Mouse (Mus musculus) midbrain, embryonic 14.5 days (tissue): ENCODE measurements around the gene Lrp11. TPM values are rescaled to one million over a fixed set of nuclear protein-coding genes. Genes with fewer than 3 reads are reported as not detected.

Experiments used
- ATAC-seq: fragments of 200-750 bp; cut with Nextera tagmentation; 2 replicates; pipeline ENCODE4 v1.8.0; 2017; ENCODE audit warnings: moderate number of reproducible peaks, moderate library complexity; ENCODE audit not compliant: low FRiP score, low TSS enrichment
- DNase-seq: peaks from one replicate; pipeline ENCODE4 v3.0.0-alpha.2; 2015
- H3K27ac ChIP-seq: fragments of 300-500 bp; sonication (generic); replicated peaks from 2 replicates; pipeline ENCODE4 v1.5.1; 2014; ENCODE audit warnings: mild to moderate bottlenecking, low read depth, low read length, moderate library complexity
- H3K27me3 ChIP-seq: fragments of 300-500 bp; sonication (generic); 2 replicates; pipeline ENCODE4 v1.6.1; 2014; ENCODE audit warnings: low read length, control low read depth, mixed read lengths; ENCODE audit not compliant: control insufficient read depth, insufficient read depth
- H3K36me3 ChIP-seq: fragments of 300-500 bp; sonication (generic); 2 replicates; pipeline ENCODE4 v1.6.1; 2014; ENCODE audit warnings: low read length, control low read depth; ENCODE audit not compliant: control insufficient read depth, insufficient read depth
- H3K4me1 ChIP-seq: fragments of 300-500 bp; sonication (generic); 2 replicates; pipeline ENCODE4 v1.6.1; 2014; ENCODE audit warnings: mild to moderate bottlenecking, antibody characterized with exemption, low read length, control low read depth; ENCODE audit not compliant: control insufficient read depth, insufficient read depth
- H3K4me2 ChIP-seq: fragments of 300-500 bp; sonication (generic); 2 replicates; pipeline ENCODE4 v1.6.1; 2014; ENCODE audit warnings: mild to moderate bottlenecking, low read length, moderate library complexity
- H3K4me3 ChIP-seq: fragments of 300-500 bp; sonication (generic); replicated peaks from 2 replicates; pipeline ENCODE4 v1.5.1; 2014; ENCODE audit warnings: low read depth, low read length
- H3K9ac ChIP-seq: fragments of 300-500 bp; sonication (generic); replicated peaks from 2 replicates; pipeline ENCODE4 v1.6.1; 2014; ENCODE audit warnings: mild to moderate bottlenecking, low read length, moderate library complexity
- H3K9me3 ChIP-seq: fragments of 300-500 bp; sonication (generic); 2 replicates; pipeline ENCODE4 v1.6.1; 2016; ENCODE audit warnings: low read length, control low read depth, mixed read lengths; ENCODE audit not compliant: control insufficient read depth
- WGBS: fragments of 180-500 bp; shearing (Covaris S2); extraction: QIAGEN DNeasy Blood & Tissue Kit; methylation state at CpG from one replicate; pipeline ENCODE4 v1.1.7; 2014; 5-methylcytosine and 5-hydroxymethylcytosine counted together
- polyA plus RNA-seq: library from polyadenylated mRNA; unstranded; fragments of >200 nt; fragmentation: Nextera tagmentation; extraction: Ambion mirVana; gene quantifications from 2 replicates; pipeline ENCODE4 v1.2.1, GENCODE M21; 2014

Lrp11 gene
- polyA plus RNA-seq, 1 experiment from 2014 or later: 36.6 TPM

DNA sequence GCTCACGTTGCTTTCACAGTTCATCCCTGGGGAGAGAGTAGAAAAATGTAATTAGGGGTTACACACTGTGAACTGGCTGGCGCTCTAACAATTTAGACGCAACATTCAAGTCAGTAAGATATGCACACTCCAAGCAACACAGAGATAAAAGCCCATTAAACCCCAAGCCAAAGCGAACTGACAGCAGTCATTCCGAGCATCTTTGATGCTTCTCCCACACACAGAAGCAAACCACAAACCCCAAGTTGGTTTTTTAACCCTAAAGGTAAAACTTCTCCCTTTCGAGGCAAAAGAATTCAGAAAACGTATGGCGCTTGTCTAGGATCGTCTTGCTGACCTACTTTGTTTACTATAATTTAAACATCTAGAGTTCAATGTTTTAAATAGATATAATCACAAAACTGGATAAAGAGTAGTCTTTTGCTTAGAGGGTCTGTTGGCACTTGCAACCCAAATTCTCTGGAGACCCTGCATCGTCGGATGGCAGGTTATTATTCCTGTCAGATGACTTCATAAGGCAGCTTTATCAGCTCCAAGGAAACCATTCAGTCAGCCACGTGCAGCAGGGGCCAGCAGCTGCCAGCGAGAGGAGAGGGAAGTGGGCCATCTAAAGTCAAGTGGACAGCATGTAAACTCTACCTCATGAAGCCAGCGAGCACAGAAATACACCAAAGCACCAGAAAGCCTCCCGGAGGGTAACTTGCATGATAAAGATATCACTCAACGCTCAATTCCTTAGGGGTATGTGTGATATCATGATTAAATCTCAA is 41.5 kb downstream of the Lrp11 start:
- H3K4me1 ChIP-seq: no peaks in the 10 kb centered on the region
- H3K9ac ChIP-seq: no peak overlapping the region
- 74% methylated on average over 16 of the region's 16 CpGs for WGBS
- no peak overlapping the region for H3K27ac ChIP-seq
- no peak overlapping the region for H3K4me3 ChIP-seq
- no peaks in the 10 kb centered on the region for H3K27me3 ChIP-seq
- H3K36me3 ChIP-seq: peaks cover 51% of the 10 kb centered on the region
- no peak overlapping the region for H3K4me2 ChIP-seq
- no peak for ATAC-seq
- DNase-seq: no peak
- H3K9me3 ChIP-seq: no peaks in the 10 kb centered on the region

DNA sequence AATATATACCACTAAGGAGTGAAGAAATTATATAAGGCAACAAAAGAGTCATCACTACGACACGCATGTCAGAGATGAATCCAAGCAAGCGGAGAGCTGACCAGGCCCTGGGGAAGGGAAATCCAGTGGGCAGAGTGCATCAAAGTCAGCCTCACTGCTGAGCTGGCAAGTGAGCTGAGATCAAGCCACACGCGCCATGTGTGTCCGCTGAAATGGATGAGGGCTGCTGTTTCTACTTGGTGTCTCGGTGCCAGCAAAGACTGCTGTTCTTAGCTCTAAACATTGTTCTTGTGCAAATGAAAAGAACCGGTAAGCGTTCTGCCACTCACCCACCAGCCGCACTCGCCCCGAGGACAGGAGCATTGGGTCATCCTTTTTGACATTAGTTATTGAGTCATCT is 50.8 kb downstream of the Lrp11 start:
- H3K36me3 ChIP-seq: peaks cover 74% of the 10 kb centered on the region

GRCm38 (mm10) chr10:7645911-7646310 is 56.3 kb downstream of the Lrp11 start:
- ATAC-seq (no peak), DNase-seq (no peak)
- Histone ChIP-seq H3K27me3 (no peaks in the 10 kb centered on the region), H3K4me3 (no peak overlapping the region), H3K4me2 (no peak overlapping the region), H3K9ac (no peak overlapping the region), H3K9me3 (no peaks in the 10 kb centered on the region), H3K4me1 (no peaks in the 10 kb centered on the region), H3K27ac (no peak overlapping the region), H3K36me3 (peaks cover 60% of the 10 kb centered on the region)
- 90% methylated on average over 2 of the region's 2 CpGs for WGBS

More for the DNA sequence above, 50.8 kb downstream of the Lrp11 start:
- no peak for DNase-seq
- Histone ChIP-seq H3K4me3 (no peak overlapping the region), H3K4me2 (no peak overlapping the region), H3K27ac (no peak overlapping the region), H3K27me3 (no peaks in the 10 kb centered on the region), H3K4me1 (no peaks in the 10 kb centered on the region), H3K9me3 (no peaks in the 10 kb centered on the region), H3K9ac (no peak overlapping the region)
- ATAC-seq: no peak
- 95% methylated on average over 12 of the region's 12 CpGs for WGBS

DNA sequence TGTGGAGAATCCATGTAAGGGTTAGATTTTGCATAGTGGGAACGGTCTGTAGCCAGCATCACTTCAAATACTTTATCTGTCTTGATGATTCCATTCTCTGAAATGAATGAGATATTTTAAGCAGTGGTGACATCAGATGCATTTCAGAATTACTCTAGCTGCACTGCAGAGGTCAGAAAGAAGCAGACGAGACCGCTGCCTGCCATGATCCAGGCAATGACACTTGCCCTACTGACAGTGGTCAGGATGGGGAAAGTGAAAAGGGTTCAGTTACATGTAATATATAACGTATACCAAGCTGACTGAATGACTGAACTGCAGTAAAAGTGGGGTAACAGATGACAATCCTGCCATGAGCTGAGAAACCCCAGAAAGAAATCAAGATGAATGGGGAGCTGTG is 59.5 kb downstream of the Lrp11 start:
- H3K4me2 ChIP-seq: no peak overlapping the region
- ATAC-seq (no peak), DNase-seq (no peak)
- no peak overlapping the region for H3K4me3 ChIP-seq
- no peaks in the 10 kb centered on the region for H3K9me3 ChIP-seq
- H3K27ac ChIP-seq: no peak overlapping the region
- WGBS: 89% methylated on average over 4 of the region's 4 CpGs
- no peaks in the 10 kb centered on the region for H3K4me1 ChIP-seq
- H3K27me3 ChIP-seq: no peaks in the 10 kb centered on the region
- H3K36me3 ChIP-seq: peaks cover 37% of the 10 kb centered on the region
- no peak overlapping the region for H3K9ac ChIP-seq

DNA sequence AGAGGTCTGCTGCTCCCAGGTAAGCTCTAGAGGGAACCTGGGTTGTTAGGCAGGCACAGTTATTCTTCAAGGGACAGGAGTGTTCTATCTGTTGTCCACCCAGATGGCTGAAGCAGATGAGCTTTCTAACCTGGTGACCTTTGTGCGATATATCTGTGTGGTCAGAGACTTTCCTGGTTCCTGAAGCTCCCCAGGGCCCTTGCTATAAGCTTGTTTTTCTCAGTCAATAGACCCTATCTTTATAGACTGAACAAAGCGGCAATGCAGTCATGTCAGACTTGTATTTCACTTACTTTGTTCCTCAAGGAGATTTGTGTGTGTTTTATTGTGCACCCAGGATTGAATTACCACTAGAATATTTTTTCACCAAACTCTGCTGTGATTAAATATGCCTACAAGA is 61.5 kb downstream of the Lrp11 start:
- no peak overlapping the region for H3K9ac ChIP-seq
- ATAC-seq (no peak), DNase-seq (no peak)
- H3K4me3 ChIP-seq: no peak overlapping the region
- no peaks in the 10 kb centered on the region for H3K9me3 ChIP-seq
- no peaks in the 10 kb centered on the region for H3K4me1 ChIP-seq
- peaks cover 25% of the 10 kb centered on the region for H3K36me3 ChIP-seq
- H3K27me3 ChIP-seq: no peaks in the 10 kb centered on the region
- no peak overlapping the region for H3K4me2 ChIP-seq
- H3K27ac ChIP-seq: no peak overlapping the region
- 92% methylated on average over 2 of the region's 2 CpGs for WGBS

DNA sequence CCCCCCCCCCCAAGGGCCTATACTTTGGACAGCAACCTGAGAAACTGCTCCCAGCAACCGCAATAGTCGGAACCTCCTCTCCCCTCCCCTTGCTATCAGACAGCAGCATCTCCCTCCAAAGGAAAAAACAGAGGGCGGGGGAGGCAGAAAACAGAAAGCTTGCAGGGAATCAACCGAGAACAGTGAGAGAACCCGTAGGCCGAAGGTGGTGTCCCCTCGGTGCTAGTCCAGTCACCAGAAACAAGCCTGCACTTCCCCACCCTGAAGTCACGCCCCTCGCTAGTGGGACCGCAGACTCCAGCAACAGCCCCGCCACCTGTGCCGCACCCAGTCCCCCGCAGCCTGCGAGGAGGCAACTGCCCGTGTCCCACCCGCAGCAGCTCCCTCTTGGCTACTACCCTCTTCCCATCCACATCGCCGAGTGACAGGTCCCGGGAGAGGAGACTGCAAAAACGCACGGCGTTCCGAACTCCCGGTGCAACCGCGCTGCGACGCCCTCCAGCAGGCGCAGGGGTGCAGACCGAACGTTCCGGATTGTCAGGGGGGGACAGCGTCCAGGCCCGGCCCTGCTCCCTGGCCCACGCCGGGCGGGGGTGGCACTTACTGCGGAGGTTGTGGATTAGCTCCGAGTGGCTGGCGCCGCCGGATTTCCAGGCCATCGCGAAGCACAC is 73.0 kb downstream of the Lrp11 start:
- ATAC-seq (peak; percentile 79), DNase-seq (no peak)
- H3K4me2 ChIP-seq: peak overlapping the region; percentile 87
- H3K9ac ChIP-seq: peak overlapping the region; percentile 84
- H3K27ac ChIP-seq: peak overlapping the region; percentile 96
- peaks cover 13% of the 10 kb centered on the region; the same call in 1 of the 2 replicates for H3K4me1 ChIP-seq
- no peaks in the 10 kb centered on the region for H3K27me3 ChIP-seq
- under 1% methylated on average over 44 of the region's 44 CpGs for WGBS
- no peaks in the 10 kb centered on the region for H3K9me3 ChIP-seq
- peak overlapping the region; percentile 90 for H3K4me3 ChIP-seq
- no peaks in the 10 kb centered on the region for H3K36me3 ChIP-seq

GRCm38 (mm10) chr10:7663159-7664026 is 73.8 kb downstream of the Lrp11 start:
- H3K27me3 ChIP-seq: no peaks in the 10 kb centered on the region
- peak overlapping the region; percentile 90 for H3K4me3 ChIP-seq
- H3K27ac ChIP-seq: peak overlapping the region; percentile 96
- H3K9ac ChIP-seq: peak overlapping the region; percentile 84
- peak overlapping the region; percentile 87 for H3K4me2 ChIP-seq
- no peaks in the 10 kb centered on the region for H3K36me3 ChIP-seq
- no peaks in the 10 kb centered on the region for H3K9me3 ChIP-seq
- ATAC-seq (peak; percentile 91), DNase-seq (peak; percentile 96)
- H3K4me1 ChIP-seq: peaks cover 20% of the 10 kb centered on the region; the same call in 1 of the 2 replicates
- 1% methylated on average over 64 of the region's 64 CpGs for WGBS

DNA sequence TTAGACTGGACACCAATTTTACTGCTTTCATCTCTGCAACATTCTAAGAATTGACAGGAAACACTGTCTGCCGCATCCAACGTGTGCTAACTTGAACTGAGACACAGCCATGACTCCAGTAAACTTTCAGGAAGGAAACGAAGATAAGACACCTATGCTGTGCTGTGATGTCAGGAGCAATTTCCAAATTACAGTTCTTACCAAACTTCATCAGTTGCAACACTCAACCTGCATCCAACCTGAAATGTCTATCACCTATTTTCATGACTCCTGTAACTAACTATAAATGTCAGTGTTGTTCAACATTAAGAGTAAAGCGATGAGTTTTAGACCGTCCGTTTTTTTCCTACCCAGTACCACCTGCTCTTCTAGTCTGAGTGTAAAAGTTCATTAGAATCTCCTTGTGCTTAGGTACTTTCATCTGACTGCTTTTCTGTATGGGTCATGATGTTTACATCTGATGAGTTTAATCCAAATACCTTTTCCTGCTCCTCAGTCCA is 74.5 kb downstream of the Lrp11 start:
- H3K27me3 ChIP-seq: no peaks in the 10 kb centered on the region
- 74% methylated on average over 6 of the region's 6 CpGs for WGBS
- no peaks in the 10 kb centered on the region for H3K9me3 ChIP-seq
- H3K4me1 ChIP-seq: peaks cover 20% of the 10 kb centered on the region; the same call in 1 of the 2 replicates
- no peaks in the 10 kb centered on the region for H3K36me3 ChIP-seq
- peak overlapping the region; percentile 87 for H3K4me2 ChIP-seq
- H3K9ac ChIP-seq: peak overlapping the region; percentile 84
- H3K4me3 ChIP-seq: peak overlapping the region; percentile 90
- ATAC-seq (no peak), DNase-seq (peak; percentile 6)
- peak overlapping the region; percentile 96 for H3K27ac ChIP-seq
